Mouse (Mus musculus): ENCODE data around the gene Pde1b.

The Pde1b gene

DNA sequence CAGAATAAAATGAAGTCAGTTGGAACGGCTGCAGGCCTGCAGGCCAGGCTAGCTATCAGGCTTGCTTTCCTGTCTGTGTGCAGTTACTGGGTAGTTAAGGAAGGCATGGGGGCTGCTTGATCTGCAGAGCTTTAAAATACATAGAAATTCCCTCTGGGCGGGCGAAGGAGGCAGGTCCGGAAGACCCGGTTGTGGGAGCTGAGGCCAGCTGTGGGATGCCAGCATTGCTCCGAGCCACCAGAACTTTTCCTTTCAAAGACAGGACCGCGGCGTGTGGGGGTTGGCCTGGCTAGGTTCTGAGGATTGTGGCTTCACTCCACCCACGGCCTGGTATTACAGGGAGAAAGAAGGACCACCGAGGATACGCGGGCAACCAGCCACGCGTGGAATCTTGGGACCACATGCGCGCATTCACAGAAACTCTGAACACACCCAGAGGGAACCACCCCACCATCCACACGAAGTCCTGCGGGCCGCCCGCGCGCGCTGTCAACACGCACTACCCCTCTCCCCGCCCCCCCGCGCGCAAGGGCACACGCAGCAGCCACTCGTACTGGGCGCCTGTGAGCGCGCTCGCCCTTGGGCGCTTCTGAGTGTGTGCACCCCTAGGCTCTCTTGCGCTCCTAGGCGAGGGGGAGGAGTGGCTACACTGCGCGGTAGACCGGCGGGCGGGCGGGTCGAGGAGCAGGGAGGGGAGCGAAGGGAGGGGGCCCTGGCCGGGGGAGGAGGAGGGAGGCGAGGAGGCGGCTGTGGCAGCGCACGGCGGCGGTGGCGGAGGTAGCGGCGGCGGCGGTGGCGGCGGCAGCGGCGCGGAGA is at the start of gene Pde1b:
TSS of gene Pde1b (plus strand) at position 600 of the 816 bp plus-strand sequence.
- peak; percentile 64 for DNase-seq

GRCm38 (mm10) chr15:103453551-103454218 is 49.1 kb upstream of the Pde1b start, which contains the start of gene Nckap1l:
Nckap1l (plus strand) TSS chr15:103453794.
- DNase-seq: no peak

DNA sequence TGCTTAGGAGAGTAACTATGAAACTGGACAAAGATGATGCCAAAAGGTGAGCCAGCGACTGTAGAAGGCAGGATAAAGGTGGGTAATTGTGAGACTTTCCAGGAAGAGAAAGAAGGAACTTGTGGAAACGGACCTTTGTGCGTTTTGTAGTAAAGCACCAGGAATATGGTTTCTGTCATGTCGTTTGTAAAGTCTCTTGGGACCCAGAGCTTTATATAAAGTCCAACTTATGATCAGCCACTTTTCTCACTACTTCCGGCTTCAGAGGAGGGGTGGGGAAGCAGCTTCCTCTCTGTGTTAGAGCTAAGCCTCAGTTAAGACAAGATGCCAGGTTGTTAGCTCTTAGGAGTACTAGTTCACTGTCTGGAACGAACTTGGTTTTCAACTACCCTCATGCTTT is 48.4 kb upstream of the Pde1b start:
- DNase-seq: no peak

- DNase-seq: peak; percentile 13
Observed at GRCm38 (mm10) chr15:103462539-103463261, 40.1 kb upstream of the Pde1b start.

DNA sequence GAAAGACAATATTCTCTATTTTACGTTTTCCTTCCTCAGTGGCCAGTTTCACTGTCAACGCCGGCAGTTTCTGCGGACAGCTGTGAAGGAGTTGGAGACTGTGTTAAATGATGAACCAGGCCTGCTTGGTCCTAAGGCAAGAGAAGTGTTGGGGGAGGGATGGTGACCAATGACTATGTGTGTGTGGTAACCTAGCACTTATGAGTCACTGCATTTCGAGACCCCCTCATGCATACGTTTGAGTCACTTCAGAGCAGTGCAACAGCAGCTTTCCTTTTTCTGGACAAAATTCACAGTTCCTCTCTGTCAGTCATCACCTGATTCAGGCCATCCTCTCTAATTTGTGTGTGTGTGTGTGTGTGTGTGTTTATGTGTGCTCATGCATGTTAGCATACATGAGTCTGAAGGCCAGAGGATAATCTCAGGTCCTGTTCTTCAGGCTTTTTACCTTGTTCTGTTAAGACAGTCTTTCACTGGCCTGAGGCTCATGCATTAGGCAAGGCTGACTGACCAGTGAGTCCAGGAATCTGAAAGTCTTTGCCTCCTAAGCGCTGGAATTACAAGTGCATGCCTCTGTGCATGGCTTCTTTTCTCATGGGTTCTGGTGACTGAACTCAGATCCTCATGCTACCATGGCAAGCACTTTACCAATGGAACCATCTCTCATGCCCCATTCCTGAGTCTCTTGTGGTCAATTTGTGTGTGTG is 31.2 kb upstream of the Pde1b start:
- DNase-seq: no peak

- no peak for DNase-seq
Observed at GRCm38 (mm10) chr15:103472265-103472664, 30.6 kb upstream of the Pde1b start.

- DNase-seq: no peak
Observed at GRCm38 (mm10) chr15:103473182-103473581, 29.7 kb upstream of the Pde1b start.

- no peak for DNase-seq
Observed at GRCm38 (mm10) chr15:103473769-103474168, 29.1 kb upstream of the Pde1b start.

GRCm38 (mm10) chr15:103479080-103479606 is 23.7 kb upstream of the Pde1b start:
- DNase-seq: no peak

- DNase-seq: no peak
Observed at GRCm38 (mm10) chr15:103480129-103480528, 22.7 kb upstream of the Pde1b start.

DNA sequence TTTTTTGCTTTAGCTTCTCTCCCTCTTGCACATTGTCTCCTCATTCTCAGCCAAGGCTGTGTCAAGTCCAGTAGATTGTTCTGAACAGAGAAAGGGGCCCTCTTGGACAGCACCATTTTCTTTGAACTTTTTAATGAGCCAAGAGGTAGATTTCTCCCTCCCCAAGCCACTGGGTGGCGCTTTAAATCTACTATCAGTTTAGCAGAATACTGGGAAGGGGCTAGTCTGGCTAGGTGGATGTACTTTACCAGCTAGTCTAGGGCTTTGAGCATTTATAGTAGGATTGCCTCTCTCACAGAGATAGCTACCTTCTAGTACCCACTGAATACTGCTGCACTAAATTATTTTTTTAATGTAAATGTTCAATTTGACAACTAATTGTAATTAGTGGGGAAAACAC is 20.3 kb upstream of the Pde1b start:
- DNase-seq: peak; percentile 58

GRCm38 (mm10) chr15:103484490-103484889 is 18.3 kb upstream of the Pde1b start:
- DNase-seq: no peak

GRCm38 (mm10) chr15:103485106-103485505 is 17.7 kb upstream of the Pde1b start:
- no peak for DNase-seq

- no peak for DNase-seq
Observed at GRCm38 (mm10) chr15:103486658-103487057, 16.2 kb upstream of the Pde1b start.

DNA sequence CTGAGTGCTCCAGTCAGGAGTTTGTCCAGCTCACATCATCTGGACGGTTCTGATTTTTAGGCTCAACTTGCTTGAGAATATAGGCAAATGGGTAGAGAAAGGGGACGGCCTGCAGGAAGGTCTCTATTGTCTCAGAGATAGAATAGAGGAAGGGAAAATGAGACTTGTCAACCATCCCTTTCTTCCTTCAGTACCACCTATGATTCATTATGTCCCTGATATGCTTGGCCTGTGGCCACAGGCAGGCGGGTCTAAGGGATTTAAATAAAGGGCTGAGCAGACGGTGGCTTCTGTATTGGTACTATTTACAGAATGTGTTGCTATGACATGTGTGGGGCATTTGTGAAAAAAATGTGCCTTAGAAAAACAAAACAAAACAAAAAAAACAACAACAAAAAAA is 14.5 kb upstream of the Pde1b start:
- no peak for DNase-seq

DNA sequence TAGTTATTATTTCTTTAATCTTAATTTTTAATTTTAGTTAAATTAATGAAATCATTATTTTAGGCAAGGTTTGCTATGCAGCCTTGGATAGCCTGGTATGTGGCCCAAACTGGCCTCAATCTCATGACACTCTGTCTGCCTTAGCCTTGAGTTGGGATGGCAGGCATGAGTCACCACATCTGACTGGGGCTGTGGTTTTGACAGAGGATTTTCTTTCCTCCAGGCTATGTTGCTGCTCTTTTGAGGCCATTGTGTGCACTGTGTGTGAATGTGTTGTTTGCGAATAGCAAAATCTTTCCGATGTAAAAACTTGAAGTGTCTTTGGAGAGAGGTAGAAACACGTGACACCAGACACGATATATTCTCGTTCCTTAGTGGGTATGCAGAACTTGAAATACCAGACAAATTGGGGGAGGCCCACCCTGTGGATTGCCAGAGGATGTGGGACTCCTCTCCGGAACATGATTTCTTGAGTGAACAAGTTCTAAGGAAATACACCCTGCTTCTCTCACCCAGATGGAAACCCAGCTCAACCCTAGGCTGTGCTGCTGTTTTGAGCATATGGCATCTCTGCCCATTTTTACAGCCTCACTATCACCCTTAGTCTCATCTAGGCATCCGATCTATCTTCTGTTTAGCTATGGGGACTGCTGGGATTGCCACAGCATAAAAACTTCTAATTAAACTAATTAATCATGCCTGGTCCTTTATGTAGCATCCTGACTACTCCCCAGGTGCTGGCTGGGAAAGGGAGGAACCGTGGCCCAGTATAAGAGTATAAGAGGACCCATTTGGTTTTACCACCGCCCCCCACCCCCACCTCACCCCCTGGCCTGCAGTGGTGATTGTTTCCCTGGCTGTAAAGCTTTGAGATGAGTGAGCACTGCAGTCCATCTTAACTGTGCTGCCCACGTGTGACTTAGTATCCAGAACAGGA is 6.4 kb upstream of the Pde1b start:
- no peak for DNase-seq

DNA sequence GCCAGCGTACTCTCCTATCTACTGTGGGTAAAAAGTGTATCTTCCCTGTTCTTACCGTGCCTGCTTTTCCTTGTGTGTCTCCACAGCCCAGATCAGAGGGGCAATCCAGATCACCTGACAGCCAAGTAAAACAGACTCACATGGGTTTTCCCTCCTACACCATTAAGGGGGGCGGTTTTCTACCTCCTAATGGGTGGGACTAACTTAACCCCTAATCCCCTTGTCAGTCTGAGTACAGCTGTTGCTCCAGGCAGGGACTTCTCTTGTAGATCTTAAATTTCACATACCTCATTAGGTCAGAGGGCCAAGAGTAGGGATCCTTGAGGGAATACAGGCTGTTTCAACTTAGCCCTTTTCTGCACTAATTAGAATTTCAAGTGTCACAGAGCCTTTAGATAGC is 4.7 kb upstream of the Pde1b start:
- no peak for DNase-seq

GRCm38 (mm10) chr15:103500723-103501122 is 2.1 kb upstream of the Pde1b start:
- no peak for DNase-seq

GRCm38 (mm10) chr15:103501186-103501585 is 1.6 kb upstream of the Pde1b start:
- DNase-seq: no peak

GRCm38 (mm10) chr15:103503251-103503600 is 392 bp downstream of the Pde1b start:
- no peak for DNase-seq

- DNase-seq: no peak
Observed at GRCm38 (mm10) chr15:103503660-103504059, 826 bp downstream of the Pde1b start.

DNA sequence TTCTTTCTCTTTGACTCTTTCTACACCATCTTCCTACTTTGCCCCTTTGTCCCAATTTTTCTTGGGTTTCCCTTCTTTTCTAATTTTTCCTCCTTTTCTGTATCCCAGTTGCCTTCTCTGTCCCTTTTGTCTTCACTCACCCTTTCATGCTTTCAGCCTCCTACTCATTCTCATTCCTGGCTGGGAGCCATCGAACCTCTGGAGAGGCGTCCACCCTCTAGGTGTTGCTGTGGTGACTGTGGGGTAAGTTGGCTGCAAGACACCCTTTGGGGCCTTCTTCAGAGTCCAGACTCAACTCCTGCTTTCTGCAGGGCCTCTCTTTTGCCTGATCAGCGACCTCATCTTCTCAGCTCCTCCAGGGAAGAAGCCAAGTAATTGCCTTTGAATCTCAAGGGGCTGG is 6.5 kb downstream of the Pde1b start:
- no peak for DNase-seq
